Mouse (Mus musculus): ENCODE measurements around the gene Mastl. TPM values are rescaled to one million over a fixed set of nuclear protein-coding genes. Genes with fewer than 3 reads are reported as not detected.

Mastl gene
- polyA plus RNA-seq, 2 experiments = 3.1 to 6.3 TPM

DNA sequence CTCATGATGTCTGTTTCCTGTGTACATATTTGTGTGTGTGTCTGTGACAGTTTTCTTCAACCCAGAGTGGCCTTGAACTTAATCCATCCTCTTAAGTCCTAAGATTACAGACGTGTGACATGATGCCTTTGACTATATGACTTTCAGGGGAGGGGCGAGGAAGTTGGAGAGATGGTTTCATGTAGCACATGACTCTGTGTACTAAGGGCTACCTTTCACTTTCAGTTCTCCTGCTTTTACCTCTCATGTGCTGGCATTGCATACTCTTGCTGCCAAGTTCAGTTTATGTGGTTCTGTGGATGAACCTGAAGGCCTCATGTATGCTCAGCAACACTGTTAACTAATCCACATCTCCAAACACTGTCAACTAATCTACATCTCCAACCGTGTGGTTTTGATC lies 16.5 kb upstream of the Mastl start:
- Histone ChIP-seq H3K9ac (replicated peaks) (no peak overlapping the region), H3K4me2 (ENCODE audit: low read depth) (no peak overlapping the region), H3K9me3 (ENCODE audit: control insufficient read depth, low read length) (no peaks in the 10 kb centered on the region), H3K4me3 (ENCODE audit: insufficient read depth in 1 of 2, low read depth in 2 of 2, low read length in 2 of 2) (no peak overlapping the region), H3K36me3 (replicated peaks; ENCODE audit: control insufficient read depth, insufficient read depth, low read depth) (peaks cover 49% of the 10 kb centered on the region), H3K27me3 (ENCODE audit: control insufficient read depth, insufficient read depth, low read length) (no peaks in the 10 kb centered on the region), H3K4me1 (replicated peaks; ENCODE audit: control insufficient read depth in 2 of 2, insufficient read depth in 2 of 2, low read length in 1 of 2) (no peaks in the 10 kb centered on the region), H3K27ac (no peak overlapping the region)
- ATAC-seq (ENCODE audit: insufficient read depth) (no peak), DNase-seq (ENCODE audit: low read depth in 3 of 3, low spot score in 3 of 3) (no peak)
- TF ChIP-seq EP300 (IDR thresholded peaks at IDR 0.05; ENCODE audit: low read depth) = no peak
- WGBS (ENCODE audit: insufficient replicate concordance) = 68% methylated on average over 3 of the region's 3 CpGs

DNA sequence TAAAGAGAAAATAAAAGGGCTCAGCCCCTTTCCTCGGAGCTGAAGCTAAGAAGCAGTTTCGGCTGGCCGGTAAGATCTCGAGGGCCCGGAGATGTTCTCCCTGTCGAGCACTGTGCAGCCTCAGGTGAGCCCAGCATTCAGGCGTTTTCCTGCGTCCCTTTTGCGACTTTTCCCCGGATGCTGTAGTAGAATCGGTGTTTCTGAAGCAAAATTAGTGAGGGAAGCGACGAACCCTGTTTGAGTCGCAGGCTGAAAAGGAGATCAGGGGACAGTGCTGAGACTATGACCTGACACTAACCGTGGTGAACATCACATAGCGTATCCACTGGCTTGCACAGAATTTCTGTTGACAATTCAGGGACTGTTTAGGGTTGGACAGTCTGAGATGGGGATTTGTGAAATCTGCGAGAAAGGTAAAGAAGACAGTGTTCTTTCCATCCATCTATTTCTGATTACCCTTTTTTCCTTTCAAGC lies 821 bp upstream of the Mastl start:
- DNase-seq (ENCODE audit: low read depth in 3 of 3, low spot score in 3 of 3) (no peak), ATAC-seq (ENCODE audit: insufficient read depth) (no peak)
- no peak for TF ChIP-seq CTCF (IDR thresholded peaks at IDR 0.05; ENCODE audit: low read depth)
- no peak for TF ChIP-seq EP300 (IDR thresholded peaks at IDR 0.05; ENCODE audit: low read depth)
- peak overlapping the region; percentile 81 for H3K9ac ChIP-seq (replicated peaks)
- H3K4me1 ChIP-seq (replicated peaks; ENCODE audit: control insufficient read depth in 2 of 2, insufficient read depth in 2 of 2, low read length in 1 of 2) = peaks cover 12 to 17% of the 10 kb centered on the region in 2 experiments
- no peaks in the 10 kb centered on the region for H3K9me3 ChIP-seq (ENCODE audit: control insufficient read depth, low read length)
- peak overlapping the region; percentile 62 for H3K4me2 ChIP-seq (ENCODE audit: low read depth)
- H3K36me3 ChIP-seq (replicated peaks; ENCODE audit: control insufficient read depth, insufficient read depth, low read depth) = peaks cover 3% of the 10 kb centered on the region; the same call in 1 of the 2 replicates
- H3K4me3 ChIP-seq (ENCODE audit: insufficient read depth in 1 of 2, low read depth in 2 of 2, low read length in 2 of 2) = peak overlapping the region; percentile 73 to 99
- H3K27me3 ChIP-seq (ENCODE audit: control insufficient read depth, insufficient read depth, low read length) = no peaks in the 10 kb centered on the region
- 0% methylated on average over 17 of the region's 17 CpGs for WGBS (ENCODE audit: insufficient replicate concordance)
- H3K27ac ChIP-seq = peak overlapping the region; percentile 98

DNA sequence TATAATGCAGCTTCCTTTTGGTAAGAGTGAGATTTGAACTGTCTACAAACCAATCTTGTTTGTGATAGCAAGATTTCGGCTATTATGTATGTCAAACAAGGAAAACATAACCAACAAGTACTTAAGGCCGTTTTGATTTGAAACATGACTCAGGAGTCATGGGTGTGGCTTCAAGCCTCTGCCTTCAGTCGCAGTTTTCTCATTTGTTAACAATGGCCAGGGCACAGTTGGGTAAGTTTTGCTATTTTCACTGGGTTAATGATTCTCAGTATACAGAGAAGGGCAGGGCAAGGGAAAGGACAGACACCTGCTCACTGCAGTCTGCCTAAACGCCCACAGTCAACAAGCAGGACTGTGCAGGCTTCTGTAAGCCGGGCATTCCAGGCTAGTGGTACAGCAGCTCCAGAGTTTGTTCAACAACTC lies 614 bp downstream of the Mastl start:
- H3K4me2 ChIP-seq (ENCODE audit: low read depth) = peak overlapping the region; percentile 80
- TF ChIP-seq CTCF (IDR thresholded peaks at IDR 0.05; ENCODE audit: low read depth) (no peak), EP300 (IDR thresholded peaks at IDR 0.05; ENCODE audit: low read depth) (no peak)
- peak overlapping the region; percentile 89 for H3K9ac ChIP-seq (replicated peaks)
- 2% methylated on average over 5 of the region's 5 CpGs for WGBS (ENCODE audit: insufficient replicate concordance)
- H3K27me3 ChIP-seq (ENCODE audit: control insufficient read depth, insufficient read depth, low read length) = no peaks in the 10 kb centered on the region
- peak; percentile 35 to 60 (median 36) for DNase-seq (ENCODE audit: low read depth in 3 of 3, low spot score in 3 of 3)
- H3K27ac ChIP-seq = peak overlapping the region; percentile 98
- ATAC-seq (ENCODE audit: insufficient read depth) = peak; percentile 27
- no peaks in the 10 kb centered on the region for H3K9me3 ChIP-seq (ENCODE audit: control insufficient read depth, low read length)
- H3K4me3 ChIP-seq (ENCODE audit: insufficient read depth in 1 of 2, low read depth in 2 of 2, low read length in 2 of 2) = peak overlapping the region; percentile 73 to 94
- H3K36me3 ChIP-seq (replicated peaks; ENCODE audit: control insufficient read depth, insufficient read depth, low read depth) = no peaks in the 10 kb centered on the region
- H3K4me1 ChIP-seq (replicated peaks; ENCODE audit: control insufficient read depth in 2 of 2, insufficient read depth in 2 of 2, low read length in 1 of 2) = peaks cover 12 to 17% of the 10 kb centered on the region in 2 experiments

DNA sequence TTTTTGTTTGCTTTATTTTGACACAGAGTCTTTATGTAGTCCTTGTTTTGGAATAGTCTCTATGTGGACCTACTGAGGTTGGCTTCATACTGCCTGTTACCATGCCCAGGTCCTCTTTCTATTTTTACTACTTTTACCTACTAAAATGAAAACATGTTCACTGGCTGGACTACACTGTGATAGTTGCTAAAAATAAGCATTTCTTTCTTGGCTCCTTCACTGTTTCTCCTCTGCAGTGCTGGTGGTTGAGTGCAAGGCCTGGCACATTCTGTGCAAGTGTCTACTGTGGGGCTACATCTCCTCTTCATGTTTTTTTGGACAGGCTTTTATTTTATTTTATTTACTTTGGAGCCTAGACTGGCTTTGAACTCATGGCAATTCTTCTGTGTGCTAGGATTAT lies 36.3 kb downstream of the Mastl start:
- ATAC-seq (ENCODE audit: insufficient read depth) (no peak), DNase-seq (ENCODE audit: low read depth in 3 of 3, low spot score in 3 of 3) (no peak)
- Histone ChIP-seq H3K4me1 (replicated peaks; ENCODE audit: control insufficient read depth in 2 of 2, insufficient read depth in 2 of 2, low read length in 1 of 2) (no peaks in the 10 kb centered on the region), H3K9ac (replicated peaks) (no peak overlapping the region), H3K9me3 (ENCODE audit: control insufficient read depth, low read length) (no peaks in the 10 kb centered on the region), H3K27ac (no peak overlapping the region), H3K27me3 (ENCODE audit: control insufficient read depth, insufficient read depth, low read length) (no peaks in the 10 kb centered on the region), H3K4me3 (ENCODE audit: insufficient read depth in 1 of 2, low read depth in 2 of 2, low read length in 2 of 2) (no peak overlapping the region), H3K36me3 (replicated peaks; ENCODE audit: control insufficient read depth, insufficient read depth, low read depth) (peaks cover 5% of the 10 kb centered on the region), H3K4me2 (ENCODE audit: low read depth) (no peak overlapping the region)
- TF ChIP-seq CTCF (IDR thresholded peaks at IDR 0.05; ENCODE audit: low read depth) (no peak), EP300 (IDR thresholded peaks at IDR 0.05; ENCODE audit: low read depth) (no peak)

DNA sequence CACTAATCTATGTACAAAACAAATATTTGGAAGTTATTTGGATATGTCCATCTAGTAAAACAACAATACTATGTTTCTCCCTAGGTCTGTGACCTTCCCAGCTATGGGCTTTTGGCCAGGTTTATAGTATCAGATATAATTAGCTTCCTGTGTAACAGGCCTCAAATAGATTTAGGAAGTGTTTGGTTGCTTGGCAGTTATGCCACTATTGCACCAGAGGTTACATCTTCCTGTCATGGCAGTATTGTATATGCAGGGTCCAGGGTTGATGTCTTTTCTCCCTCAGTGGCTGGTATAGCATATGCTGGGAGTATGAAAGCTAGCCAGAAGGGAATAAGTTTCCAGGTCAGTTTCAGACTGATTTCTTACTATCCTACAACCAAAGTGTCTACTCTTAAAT lies 53.6 kb downstream of the Mastl start:
- Histone ChIP-seq H3K9ac (replicated peaks) (no peak overlapping the region), H3K9me3 (ENCODE audit: control insufficient read depth, low read length) (no peaks in the 10 kb centered on the region), H3K27ac (no peak overlapping the region), H3K4me2 (ENCODE audit: low read depth) (no peak overlapping the region), H3K4me3 (ENCODE audit: insufficient read depth in 1 of 2, low read depth in 2 of 2, low read length in 2 of 2) (no peak overlapping the region), H3K36me3 (replicated peaks; ENCODE audit: control insufficient read depth, insufficient read depth, low read depth) (no peaks in the 10 kb centered on the region), H3K27me3 (ENCODE audit: control insufficient read depth, insufficient read depth, low read length) (no peaks in the 10 kb centered on the region), H3K4me1 (replicated peaks; ENCODE audit: control insufficient read depth in 2 of 2, insufficient read depth in 2 of 2, low read length in 1 of 2) (no peaks in the 10 kb centered on the region)
- ATAC-seq (ENCODE audit: insufficient read depth) = no peak
- TF ChIP-seq EP300 (IDR thresholded peaks at IDR 0.05; ENCODE audit: low read depth) (no peak), CTCF (IDR thresholded peaks at IDR 0.05; ENCODE audit: low read depth) (no peak)
- no peak for DNase-seq (ENCODE audit: low read depth in 3 of 3, low spot score in 3 of 3)

Data from liver, embryonic 14.5 days (tissue).